Mouse (Mus musculus) activated CD4-positive, CD25-positive, alpha-beta regulatory T cell, adult 9 weeks (primary cell): Measurements from ENCODE around the gene Tardbp. TPM values are rescaled to one million over a fixed set of nuclear protein-coding genes. Genes with fewer than 3 reads are reported as not detected.

ENCODE experiments used
- polyA plus RNA-seq: library from polyadenylated mRNA; unstranded; fragments of 100-300 nt; shearing (Covaris generic); gene quantifications from one replicate; pipeline ENCODE4 v1.2.1, GENCODE M21; 2017

Gene Tardbp
- 287 TPM for polyA plus RNA-seq

DNA sequence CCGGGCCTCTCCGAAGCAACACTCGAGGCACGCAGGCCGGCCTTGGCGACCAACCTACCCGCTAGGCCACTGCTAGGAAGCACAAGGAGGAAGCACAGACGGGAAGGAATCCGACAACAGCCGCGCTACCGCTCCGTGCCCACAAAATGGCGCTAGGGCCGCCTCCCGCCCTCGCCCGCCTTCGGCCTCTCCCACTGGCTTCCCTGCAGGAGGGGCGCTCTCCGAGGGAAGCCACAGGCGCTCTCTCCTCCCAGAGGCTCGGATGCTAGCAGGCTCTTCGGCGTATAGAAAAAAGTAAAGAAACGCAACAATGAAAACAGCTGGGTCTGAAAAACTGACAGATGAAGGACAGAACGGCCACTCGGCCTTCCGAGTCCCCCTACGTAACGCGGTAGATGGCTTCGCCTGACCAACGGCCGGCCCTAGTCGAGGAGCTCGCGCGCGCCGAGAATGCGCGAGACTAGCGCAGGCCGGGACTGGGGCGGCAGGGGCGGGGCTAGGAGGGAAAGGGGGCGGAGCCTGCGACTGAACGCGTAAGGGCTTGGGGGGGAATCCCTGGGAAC is at the start of gene Tardbp:
Gene Tardbp, minus strand, starts transcription at position 397 of the 563 bp plus-strand sequence.

GRCm38 (mm10) chr4:148643291-148644156 is 16.7 kb upstream of the Tardbp start, which contains the start of gene Gm572:
Gene Gm572, plus strand, starts transcription at chr4:148643317.

DNA sequence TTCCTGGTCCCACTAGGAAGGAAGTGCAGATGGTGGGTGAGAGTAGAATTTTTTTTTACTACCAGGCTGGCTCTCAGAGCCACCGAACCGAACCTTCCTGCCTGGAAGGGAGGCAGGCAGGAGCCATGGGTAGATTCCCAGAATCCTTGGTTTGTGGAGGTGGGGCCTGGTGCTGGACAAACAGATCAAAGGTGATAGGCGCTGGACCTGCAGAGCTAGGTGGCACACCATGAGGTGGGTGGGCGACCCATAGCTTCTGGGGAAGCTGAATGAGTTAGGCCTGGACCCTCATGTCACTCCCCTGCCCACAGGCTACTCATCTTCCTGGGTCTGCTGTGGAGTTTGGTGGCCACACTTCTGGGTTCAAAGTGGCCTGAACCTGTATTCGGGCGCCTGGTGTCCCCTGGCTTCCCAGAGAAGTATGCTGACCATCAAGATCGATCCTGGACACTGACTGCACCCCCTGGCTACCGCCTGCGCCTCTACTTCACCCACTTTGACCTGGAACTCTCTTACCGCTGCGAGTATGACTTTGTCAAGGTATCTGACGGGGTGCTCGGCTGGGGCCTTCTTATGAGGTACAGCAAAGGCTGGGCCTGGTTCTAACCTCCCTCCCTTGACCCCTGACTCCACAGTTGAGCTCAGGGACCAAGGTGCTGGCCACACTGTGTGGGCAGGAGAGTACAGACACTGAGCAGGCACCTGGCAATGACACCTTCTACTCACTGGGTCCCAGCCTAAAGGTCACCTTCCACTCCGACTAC is 24.3 kb downstream of the Tardbp start, which contains the start of gene Masp2:
Gene Masp2, plus strand, starts transcription at position 198 of the 764 bp plus-strand sequence.

GRCm38 (mm10) chr4:148591171-148591630 is 35.6 kb downstream of the Tardbp start, which contains the start of gene Srm:
Gene Srm, plus strand, starts transcription at chr4:148591503.

Other genes starting within 250 kb of the Tardbp start
- 21.7 TPM for gene Ubiad1, start 182.2 kb downstream of the Tardbp start, polyA plus RNA-seq
- gene Mtor, start 178.4 kb downstream of the Tardbp start, polyA plus RNA-seq = 29.3 TPM
- gene Angptl7, start 126.6 kb downstream of the Tardbp start, polyA plus RNA-seq = 0.21 TPM
- gene Exosc10, start 68.6 kb downstream of the Tardbp start, polyA plus RNA-seq = 120 TPM
- 13.7 TPM for gene Srm, start 35.5 kb downstream of the Tardbp start, polyA plus RNA-seq
- gene Masp2, start 24.5 kb downstream of the Tardbp start, polyA plus RNA-seq = 0.20 TPM
- gene Gm572, start 16.3 kb upstream of the Tardbp start, polyA plus RNA-seq = not detected
- gene Casz1, start 177.4 kb upstream of the Tardbp start, polyA plus RNA-seq = 3.3 TPM